Mouse (Mus musculus) cortical plate, adult 2 months (tissue): ENCODE results near the gene Col5a1.

ENCODE experiments used
- CTCF ChIP-seq: fragments of 200-500 bp; IDR thresholded peaks from 2 replicates; pipeline ENCODE4 v1.5.1; 2011; ENCODE audit warnings: mild to moderate bottlenecking, control low read depth, low read length; ENCODE audit not compliant: insufficient read depth; ENCODE audit errors: extremely low read depth
- POLR2A ChIP-seq: fragments of 200-500 bp; IDR thresholded peaks from 2 replicates; pipeline ENCODE4 v1.6.1; 2011; ENCODE audit warnings: mild to moderate bottlenecking, low read length, control low read depth; ENCODE audit not compliant: insufficient read depth; ENCODE audit errors: extremely low read depth

DNA sequence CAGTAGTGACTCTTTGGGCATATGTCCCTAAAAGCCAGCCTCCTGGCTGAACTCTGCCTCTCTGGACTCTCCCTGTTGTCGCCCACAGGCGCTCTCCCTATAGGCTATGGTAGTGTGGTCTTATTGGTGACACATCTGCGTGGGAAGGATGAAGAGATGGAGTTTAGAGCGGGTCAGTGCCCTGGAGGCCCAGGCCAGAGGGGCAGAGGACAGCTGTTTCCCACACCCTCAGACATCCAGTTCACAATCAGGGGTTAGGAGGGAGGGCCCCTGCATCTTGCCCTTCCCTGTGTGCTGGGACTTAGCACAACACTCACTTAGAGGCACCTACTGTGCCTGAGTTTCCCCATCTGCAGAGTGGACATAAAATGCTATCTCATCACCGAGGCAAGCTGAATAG lies 8.8 kb downstream of the Col5a1 start:
- TF ChIP-seq POLR2A (no peak), CTCF (no peak)
